Mouse (Mus musculus): Measurements from ENCODE around the gene Ccdc24.

The Ccdc24 gene

GRCm38 (mm10) chr4:117890750-117891149, 18.4 kb upstream of the Ccdc24 start:
- DNase-seq: peak; percentile 50

GRCm38 (mm10) chr4:117890031-117890430, 17.7 kb upstream of the Ccdc24 start:
- peak; percentile 72 for DNase-seq

- DNase-seq: peak; percentile 55
Observed at GRCm38 (mm10) chr4:117889471-117889870, 17.1 kb upstream of the Ccdc24 start.

- peak; percentile 53 for DNase-seq
Observed at GRCm38 (mm10) chr4:117887920-117888319, 15.6 kb upstream of the Ccdc24 start.

- peak; percentile 96 for DNase-seq
Observed at GRCm38 (mm10) chr4:117887133-117887532, 14.8 kb upstream of the Ccdc24 start, which contains the start of gene Atp6v0b. Gene Atp6v0b, minus strand, starts transcription at chr4:117887333.

GRCm38 (mm10) chr4:117886644-117887043, 14.3 kb upstream of the Ccdc24 start:
- DNase-seq: no peak

GRCm38 (mm10) chr4:117885994-117886393, 13.6 kb upstream of the Ccdc24 start:
- peak; percentile 64 for DNase-seq

- DNase-seq: peak; percentile 52
Observed at GRCm38 (mm10) chr4:117885093-117885492, 12.7 kb upstream of the Ccdc24 start.

- peak; percentile 58 for DNase-seq
Observed at GRCm38 (mm10) chr4:117884146-117884545, 11.8 kb upstream of the Ccdc24 start.

GRCm38 (mm10) chr4:117882701-117883691, 10.6 kb upstream of the Ccdc24 start, which contains the start of gene B4galt2:
Gene B4galt2, minus strand, starts transcription at chr4:117883487.
- peak; percentile 77 for DNase-seq

GRCm38 (mm10) chr4:117878703-117879102, 6.3 kb upstream of the Ccdc24 start:
- no peak for DNase-seq

GRCm38 (mm10) chr4:117878301-117878700, 5.9 kb upstream of the Ccdc24 start:
- no peak for DNase-seq

GRCm38 (mm10) chr4:117873615-117874014, 1.3 kb upstream of the Ccdc24 start:
- no peak for DNase-seq

GRCm38 (mm10) chr4:117871787-117872186, 570 bp downstream of the Ccdc24 start:
- DNase-seq: no peak

GRCm38 (mm10) chr4:117870437-117870836, 1.9 kb downstream of the Ccdc24 start:
- DNase-seq: no peak

GRCm38 (mm10) chr4:117869317-117869716, 3.0 kb downstream of the Ccdc24 start:
- no peak for DNase-seq

GRCm38 (mm10) chr4:117867823-117868222, 4.5 kb downstream of the Ccdc24 start:
- no peak for DNase-seq

- no peak for DNase-seq
Observed at GRCm38 (mm10) chr4:117867000-117867399, 5.4 kb downstream of the Ccdc24 start.

GRCm38 (mm10) chr4:117866083-117866482, 6.3 kb downstream of the Ccdc24 start:
- no peak for DNase-seq

GRCm38 (mm10) chr4:117862823-117863222, 9.5 kb downstream of the Ccdc24 start:
- DNase-seq: no peak

GRCm38 (mm10) chr4:117860570-117860969, 11.8 kb downstream of the Ccdc24 start:
- no peak for DNase-seq

- DNase-seq: peak; percentile 70
Observed at GRCm38 (mm10) chr4:117858794-117859193, 13.6 kb downstream of the Ccdc24 start.

GRCm38 (mm10) chr4:117855146-117855545, 17.2 kb downstream of the Ccdc24 start:
- DNase-seq: peak; percentile 51
